ENCODE assay signal across 8 mouse cellular contexts in genomic region chr4:137664433-137664979, GRCm38 (mm10). TPM values are rescaled to one million over a fixed set of nuclear protein-coding genes. Genes with fewer than 3 reads are reported as not detected.
A peak's percentile ranks its signal among the peaks of the same experiment; 100 is the strongest.
DNase-seq lines count a peak whose midpoint lies in the region; ATAC-seq and TF ChIP-seq lines count a peak whose summit lies in the region.

Gene Rap1gap (plus strand): TSS chr4:137664726.

- H3K27me3 ChIP-seq in intestine, embryonic 15.5 days (replicated peaks), result peaks cover 24% of the 10 kb centered on the region
- H3K27me3 ChIP-seq in limb, embryonic 12.5 days, result peaks cover 57% of the 10 kb centered on the region
- peaks cover 24% of the 10 kb centered on the region for H3K27me3 ChIP-seq in myocyte (ENCODE audit: control insufficient read depth, insufficient read depth, insufficient read length)

- TF ChIP-seq POLR2A in brain, embryonic 14.5 days (IDR thresholded peaks at IDR 0.05; ENCODE audit: borderline replicate concordance, extremely low read depth, insufficient read depth, insufficient read length, poor library complexity, severe bottlenecking), result 0 out of 2 replicates have a peak, but pooled peaks have one; percentile 29
- no peak for TF ChIP-seq POLR2A in myocyte (IDR thresholded peaks at IDR 0.05; ENCODE audit: insufficient read length, low read depth)

- H3K9ac ChIP-seq in intestine, embryonic 15.5 days, result peak within 1 kb of the TSS; percentile 61
- peak within 1 kb of the TSS; percentile 70 for H3K9ac ChIP-seq in limb, embryonic 12.5 days (replicated peaks)

- H3K4me1 ChIP-seq in intestine, embryonic 15.5 days (replicated peaks), result peaks cover 16% of the 10 kb centered on the region
- H3K4me1 ChIP-seq in limb, embryonic 12.5 days (replicated peaks), result peaks cover 20% of the 10 kb centered on the region; the same call in 1 of the 2 replicates

- peak; percentile 54 for ATAC-seq in intestine, embryonic 15.5 days
- no peak; the same call in 1 of the 2 replicates for ATAC-seq in limb, embryonic 12.5 days (ENCODE audit: insufficient number of reproducible peaks, insufficient read depth, low FRiP score, low TSS enrichment, low read depth)

- H3K4me3 ChIP-seq in intestine, embryonic 15.5 days (replicated peaks), result peak within 1 kb of the TSS; percentile 56
- peak within 1 kb of the TSS; percentile 59 for H3K4me3 ChIP-seq in limb, embryonic 12.5 days (replicated peaks)
- H3K4me3 ChIP-seq in myocyte, result no peak within 1 kb of the TSS

- H3K79me2 ChIP-seq in myocyte (ENCODE audit: control insufficient read depth, insufficient read depth), result no peaks in the 10 kb centered on the region

- no peak for TF ChIP-seq CTCF in brain, embryonic 14.5 days (IDR thresholded peaks at IDR 0.05; ENCODE audit: borderline replicate concordance, extremely low read depth, insufficient read depth, insufficient read length)

- H3ac ChIP-seq in myocyte (ENCODE audit: control insufficient read depth, insufficient read length), result no peak within 1 kb of the TSS

- no peaks in the 10 kb centered on the region for H3K36me3 ChIP-seq in intestine, embryonic 15.5 days
- no peaks in the 10 kb centered on the region for H3K36me3 ChIP-seq in limb, embryonic 12.5 days
- no peaks in the 10 kb centered on the region for H3K36me3 ChIP-seq in myocyte (ENCODE audit: control insufficient read depth, insufficient read depth)

- peak within 1 kb of the TSS; percentile 99 for H3K4me2 ChIP-seq in intestine, embryonic 15.5 days (replicated peaks)
- peak within 1 kb of the TSS; percentile 95 for H3K4me2 ChIP-seq in limb, embryonic 12.5 days
- H3K4me2 ChIP-seq in myocyte (ENCODE audit: low read depth), result peak within 1 kb of the TSS; percentile 24

- peak in 1 of 2 experiments; percentile 32 for DNase-seq in heart, adult 18-20 months
- no peak for DNase-seq in heart, adult 11 months
- DNase-seq in brain, embryonic 14.5 days (ENCODE audit: low read depth), result peak; percentile 72
- peak in 1 of 2 experiments; percentile 79 for DNase-seq in frontal cortex, adult 2 months (ENCODE audit: extremely low spot score in 1 of 2, low spot score in 1 of 2)
- peak; percentile 36 for DNase-seq in urinary bladder, postnatal 25 days (ENCODE audit: low spot score)

- WGBS in intestine, embryonic 15.5 days, result under 1% methylated on average over 44 of the region's 44 CpGs
- 0% methylated on average over 35 of the region's 44 CpGs for WGBS in limb, embryonic 12.5 days

- H3K9me3 ChIP-seq in intestine, embryonic 15.5 days, result no peaks in the 10 kb centered on the region
- no peaks in the 10 kb centered on the region for H3K9me3 ChIP-seq in limb, embryonic 12.5 days

- H3K27ac ChIP-seq in intestine, embryonic 15.5 days, result no peak within 1 kb of the TSS
- no peak within 1 kb of the TSS for H3K27ac ChIP-seq in limb, embryonic 12.5 days

TF ChIP-seq in myocyte, 11 proteins besides CTCF, POLR2A, EP300 and RAD21:
- TF ChIP-seq POLR2AphosphoS2 (IDR thresholded peaks at IDR 0.05; ENCODE audit: insufficient read length, low read depth), result no peak
- TF ChIP-seq MYOG (IDR thresholded peaks at IDR 0.05; ENCODE audit: control insufficient read depth in 1 of 3, insufficient read depth in 1 of 3, insufficient read length in 2 of 3, low read depth in 2 of 3), result no peak
- TF ChIP-seq MYOD1 (IDR thresholded peaks at IDR 0.05; ENCODE audit: control insufficient read depth in 1 of 3, insufficient read length in 2 of 3, low read depth in 2 of 3), result no peak
- no peak for TF ChIP-seq MAX (IDR thresholded peaks at IDR 0.05; ENCODE audit: low read depth)
- no peak for TF ChIP-seq SRF (IDR thresholded peaks at IDR 0.05; ENCODE audit: control insufficient read depth, insufficient read length, low read depth)
- TF ChIP-seq USF1 (IDR thresholded peaks at IDR 0.05; ENCODE audit: low read depth), result no peak
- TF ChIP-seq TCF12 (IDR thresholded peaks at IDR 0.05; ENCODE audit: insufficient read depth, poor library complexity, severe bottlenecking), result no peak
- no peak for TF ChIP-seq TCF3 (IDR thresholded peaks at IDR 0.05; ENCODE audit: insufficient read length, low read depth)

RNA-seq across cellular contexts. Expression of gene Rap1gap, which starts in this region (rescaled TPM):
- 10 to 100 TPM; 14.2 to 14.8 TPM for total RNA-seq in heart, adult 18-20 months (2021)
- polyA plus RNA-seq in brain, embryonic 14.5 days (2012; rRNA removed), result 83.0 and 109 TPM in 2 replicates
- 265 and 280 TPM in 2 replicates for polyA plus RNA-seq in frontal cortex, adult 2 months (2012; rRNA removed)
- polyA plus RNA-seq in intestine, embryonic 15.5 days (2015; fragmentation: Nextera tagmentation; extraction: Ambion mirVana), result 22.7 and 47.2 TPM in 2 replicates
- polyA plus RNA-seq in limb, embryonic 12.5 days (2016; fragmentation: Nextera tagmentation; extraction: Ambion mirVana), result 5.9 and 8.4 TPM in 2 replicates
- 1.3 TPM for polyA plus RNA-seq in myocyte (2012; fragmentation: generic; extraction: Trizol)

Comparison
In these comparisons a context has a peak if more than half of its experiments do, and no peak if none do; other contexts are left out.
1. H3K4me2 ChIP-seq: peak in every context shown above with its lines; median percentile 99 in intestine, embryonic 15.5 days; 95 in limb, embryonic 12.5 days; 24 in myocyte.